Mouse (Mus musculus) cortical plate, adult 2 months (tissue): ENCODE measurements around the gene Riiad1.

Experiments
- CTCF ChIP-seq: fragments of 200-500 bp; IDR thresholded peaks from 2 replicates; pipeline ENCODE4 v1.5.1; 2011; ENCODE audit warnings: mild to moderate bottlenecking, control low read depth, low read length; ENCODE audit not compliant: insufficient read depth; ENCODE audit errors: extremely low read depth
- POLR2A ChIP-seq: fragments of 200-500 bp; IDR thresholded peaks from 2 replicates; pipeline ENCODE4 v1.6.1; 2011; ENCODE audit warnings: mild to moderate bottlenecking, low read length, control low read depth; ENCODE audit not compliant: insufficient read depth; ENCODE audit errors: extremely low read depth

DNA sequence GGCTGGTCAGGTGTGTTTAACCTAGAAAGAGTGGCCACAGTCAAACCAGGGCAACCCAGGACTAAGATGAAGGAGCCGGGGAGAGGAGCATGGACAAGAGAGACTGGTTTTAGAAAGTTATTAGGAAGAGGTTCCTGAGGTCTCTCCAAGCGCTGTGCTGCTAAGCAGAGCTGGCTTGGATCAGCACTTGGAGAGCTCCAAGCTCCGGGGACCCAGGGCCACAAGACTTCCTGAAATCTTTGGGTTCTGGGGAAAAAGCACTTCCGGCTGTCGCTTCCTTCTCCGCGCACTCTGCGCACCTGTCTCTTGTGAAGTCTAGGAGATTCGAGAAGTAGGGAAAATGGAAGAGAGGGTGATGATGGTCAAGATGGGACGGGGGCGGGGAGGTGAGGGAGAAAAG, 577 bp downstream of the Riiad1 start:
- TF ChIP-seq CTCF: no peak
- TF ChIP-seq POLR2A: no peak
